Mouse (Mus musculus) cerebellum, adult 2 months (tissue): ENCODE measurements around the gene Slc38a8. TPM values are rescaled to one million over a fixed set of nuclear protein-coding genes. Genes with fewer than 3 reads are reported as not detected.

Experiments used
- DNase-seq, 2 experiments: peaks; one replicate each; pipeline ENCODE4 v3.0.0; 2021
- H3K27ac ChIP-seq: fragments of 200-500 bp; 2 replicates; pipeline ENCODE4 v1.5.1; 2012; ENCODE audit warnings: low read length, control low read depth, inconsistent platforms; ENCODE audit not compliant: insufficient read depth
- H3K27me3 ChIP-seq: fragments of 200-500 bp; 2 replicates; pipeline ENCODE4 v1.6.1; 2012; ENCODE audit warnings: inconsistent platforms, mild to moderate bottlenecking, low read length, moderate library complexity; ENCODE audit not compliant: control insufficient read depth, insufficient read depth
- H3K4me1 ChIP-seq: fragments of 200-500 bp; 2 replicates; pipeline ENCODE4 v1.6.1; 2011; ENCODE audit warnings: low read length; ENCODE audit not compliant: control insufficient read depth, insufficient read depth
- H3K4me3 ChIP-seq: fragments of 200-500 bp; replicated peaks from 2 replicates; pipeline ENCODE3; 2011; ENCODE audit warnings: mild to moderate bottlenecking, low read depth, low read length, control low read depth; ENCODE audit not compliant: insufficient read depth
- CTCF ChIP-seq: fragments of 200-500 bp; IDR thresholded peaks from 2 replicates; pipeline ENCODE4 v1.5.1; 2011; ENCODE audit warnings: low read depth, mild to moderate bottlenecking, control low read depth, low read length, moderate library complexity, borderline replicate concordance; ENCODE audit not compliant: insufficient read depth
- POLR2A ChIP-seq: fragments of 200-500 bp; IDR thresholded peaks from 2 replicates; pipeline ENCODE4 v1.6.1; 2011; ENCODE audit warnings: low read length, control low read depth, borderline replicate concordance; ENCODE audit not compliant: insufficient read depth
- WGBS: fragments of 180-500 bp; shearing (Covaris S2); methylation state at CpG from one replicate; pipeline ENCODE4 v1.1.7; 2018; 5-methylcytosine and 5-hydroxymethylcytosine counted together
- polyA plus RNA-seq: library from polyadenylated mRNA; depleted of rRNA; stranded (reverse); fragments of >200 nt; gene quantifications from 2 replicates; pipeline ENCODE4 v1.2.3, GENCODE M21; 2012; rRNA removed

Slc38a8 gene
- polyA plus RNA-seq = 0.29 and 0.30 TPM in 2 replicates

DNA sequence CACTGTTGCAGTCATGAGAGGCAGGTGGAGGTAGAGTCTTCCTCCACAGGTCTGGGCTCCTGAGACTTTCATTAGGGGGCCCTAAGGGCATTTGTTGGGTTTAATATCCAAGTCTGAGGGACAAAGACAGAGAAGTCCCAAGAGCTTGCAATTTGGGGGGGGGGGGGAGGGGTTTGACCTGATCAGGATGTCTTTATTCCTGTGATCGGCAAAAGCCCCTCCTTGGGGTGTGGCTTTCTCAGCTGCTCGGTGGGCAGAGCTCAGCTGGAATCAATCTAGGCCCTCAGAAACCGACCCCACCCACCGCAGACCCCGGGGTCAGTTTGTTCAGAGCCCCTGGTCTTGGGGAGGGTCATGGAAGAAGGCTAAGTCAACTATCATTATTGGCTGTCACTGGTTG is at the start of gene Slc38a8:
TSS of gene Slc38a8 (minus strand) at position 101 of the 400 bp plus-strand sequence.
- Histone ChIP-seq H3K27ac (no peak within 1 kb of the TSS), H3K4me3 (no peak within 1 kb of the TSS), H3K4me1 (peaks cover 18% of the 10 kb centered on the region), H3K27me3 (no peaks in the 10 kb centered on the region)
- no peak for TF ChIP-seq POLR2A
- TF ChIP-seq CTCF = no peak
- 65% methylated on average over 5 of the region's 5 CpGs for WGBS
- DNase-seq = no peak

DNA sequence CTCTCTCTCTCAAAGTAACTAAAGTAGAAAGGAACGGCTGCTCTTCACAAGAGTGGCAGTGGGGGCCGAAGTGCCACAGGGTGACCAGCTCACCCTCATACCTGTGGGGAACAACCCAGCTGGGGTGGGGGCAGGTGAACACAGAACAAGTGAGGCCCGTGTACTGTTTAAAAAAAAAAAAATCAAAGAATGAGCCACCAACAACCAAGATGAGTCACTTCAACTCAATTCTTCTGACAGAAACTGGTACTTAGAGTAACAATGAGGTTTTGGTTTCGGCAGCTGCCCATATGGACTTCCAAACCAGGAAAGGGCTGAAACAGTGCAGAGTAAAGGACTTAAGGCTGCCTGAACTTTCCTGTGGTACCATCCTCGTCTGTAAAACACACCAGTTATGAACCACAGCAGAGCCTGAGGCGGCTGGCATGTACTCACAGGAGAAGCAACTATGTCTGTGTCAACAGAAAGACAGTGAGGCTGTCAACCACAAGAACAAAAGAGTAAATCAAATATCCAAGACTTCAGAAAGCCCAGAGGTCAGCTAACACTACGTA is 47.1 kb upstream of the Slc38a8 start:
- H3K4me3 ChIP-seq = no peak overlapping the region
- no peak for TF ChIP-seq CTCF
- no peak for TF ChIP-seq POLR2A
- peaks cover 6% of the 10 kb centered on the region for H3K4me1 ChIP-seq
- H3K27ac ChIP-seq = no peak overlapping the region
- 72% methylated on average over 7 of the region's 7 CpGs for WGBS
- H3K27me3 ChIP-seq = no peaks in the 10 kb centered on the region
- DNase-seq = no peak

DNA sequence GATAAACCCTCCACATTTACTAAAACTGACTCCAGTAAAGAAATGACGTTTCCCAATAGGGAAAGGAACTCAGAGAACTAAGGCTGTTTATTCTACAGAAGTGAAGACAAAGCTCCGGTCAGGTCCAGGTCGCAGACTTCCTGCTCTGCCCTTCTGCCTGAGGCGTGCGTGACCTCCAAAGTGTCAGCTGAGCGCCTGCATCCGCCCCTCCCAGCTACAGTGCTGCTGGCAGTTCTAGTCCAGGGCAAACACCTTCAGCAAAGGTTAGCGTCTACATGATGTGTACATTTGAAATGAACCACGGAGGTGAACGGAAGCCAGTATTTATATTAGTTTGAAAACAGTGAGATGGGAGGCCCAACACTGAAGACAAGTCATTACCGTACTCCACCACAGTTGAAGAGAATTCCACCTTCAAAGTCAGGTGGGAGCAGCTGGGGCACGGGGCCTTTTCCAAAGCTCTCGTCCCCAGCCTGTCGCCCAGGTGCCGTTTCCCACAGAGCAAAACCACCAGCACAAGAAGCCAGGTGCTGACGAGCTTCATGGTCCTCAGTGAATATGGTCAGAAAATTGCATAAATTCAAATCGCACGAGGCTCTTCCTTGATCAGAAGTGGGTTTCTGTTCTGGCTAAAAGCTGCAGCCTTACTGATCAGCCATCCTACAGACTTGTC is 45.7 kb upstream of the Slc38a8 start:
- TF ChIP-seq CTCF (no peak), POLR2A (no peak)
- Histone ChIP-seq H3K27ac (no peak overlapping the region), H3K27me3 (no peaks in the 10 kb centered on the region), H3K4me3 (no peak overlapping the region), H3K4me1 (peaks cover 6% of the 10 kb centered on the region)
- no peak for DNase-seq
- WGBS = 85% methylated on average over 18 of the region's 18 CpGs

DNA sequence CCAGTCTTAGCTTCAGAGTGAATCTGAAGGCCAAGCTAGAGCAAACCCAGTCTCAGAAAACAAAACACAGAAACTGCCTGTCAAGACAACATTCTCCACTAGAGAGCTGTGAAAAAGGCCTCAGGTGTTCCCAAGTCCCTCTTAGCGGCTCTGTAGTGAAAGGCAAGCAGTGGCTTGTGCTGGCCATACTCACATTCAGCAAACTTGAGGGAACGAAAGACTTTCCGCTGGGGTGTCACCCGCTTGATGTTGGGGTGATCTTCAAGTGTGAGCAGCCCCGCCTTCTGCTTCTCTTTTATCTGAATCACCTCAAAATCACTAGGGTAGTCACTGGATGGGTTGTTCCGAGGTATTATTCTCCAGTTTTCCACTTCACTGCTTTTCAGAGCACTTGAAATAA is 44.3 kb upstream of the Slc38a8 start:
- DNase-seq = no peak
- Histone ChIP-seq H3K27me3 (no peaks in the 10 kb centered on the region), H3K27ac (no peak overlapping the region), H3K4me3 (no peak overlapping the region), H3K4me1 (peaks cover 6% of the 10 kb centered on the region)
- no peak for TF ChIP-seq CTCF
- TF ChIP-seq POLR2A = no peak
- 95% methylated on average over 6 of the region's 6 CpGs for WGBS

DNA sequence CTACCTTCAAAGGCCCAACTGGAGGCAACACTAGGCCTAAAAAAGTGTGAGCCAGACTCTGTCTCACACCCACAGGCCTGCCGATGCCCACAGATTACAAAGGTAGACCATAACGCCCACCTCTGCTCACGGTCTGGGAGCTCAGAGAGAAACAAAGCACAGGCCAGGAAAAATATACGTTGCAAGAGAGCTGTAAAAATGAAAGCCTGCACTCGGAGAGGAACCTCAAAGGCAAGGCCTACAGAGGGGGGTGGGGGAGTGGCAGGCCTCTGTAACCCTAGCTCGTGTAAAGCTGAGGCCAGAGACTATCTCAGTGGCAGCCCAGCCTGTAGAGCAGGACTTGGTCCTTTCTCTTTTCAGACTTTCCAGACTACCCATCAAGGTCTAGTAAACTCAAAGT is 43.7 kb upstream of the Slc38a8 start:
- DNase-seq = no peak
- WGBS = 75% methylated on average over 6 of the region's 6 CpGs
- Histone ChIP-seq H3K4me1 (peaks cover 2% of the 10 kb centered on the region; the same call in 1 of the 2 replicates), H3K27me3 (no peaks in the 10 kb centered on the region), H3K4me3 (no peak overlapping the region), H3K27ac (no peak overlapping the region)
- no peak for TF ChIP-seq POLR2A
- no peak for TF ChIP-seq CTCF

DNA sequence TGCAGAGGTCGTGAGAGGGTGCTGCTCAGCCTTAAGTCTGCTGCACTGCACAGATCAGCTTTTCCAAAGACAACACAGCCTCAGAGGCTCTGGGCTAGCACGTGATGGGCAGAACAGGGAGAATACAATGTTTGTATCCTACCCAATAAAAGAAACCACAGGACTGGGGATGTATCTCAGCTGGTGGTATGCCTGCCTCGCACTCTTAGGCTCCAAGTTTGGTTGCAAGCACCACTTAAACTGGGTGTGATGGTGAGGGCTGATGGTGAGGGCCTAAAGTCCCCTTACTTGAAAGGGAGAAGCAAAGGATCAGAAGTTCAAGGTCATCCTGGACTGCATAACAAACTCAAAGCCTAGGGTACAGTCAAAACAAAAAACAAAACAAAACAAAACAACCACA is 43.1 kb upstream of the Slc38a8 start:
- Histone ChIP-seq H3K4me3 (no peak overlapping the region), H3K27ac (no peak overlapping the region), H3K4me1 (no peaks in the 10 kb centered on the region; the same call in 1 of the 2 replicates), H3K27me3 (no peaks in the 10 kb centered on the region)
- no peak for TF ChIP-seq POLR2A
- no peak for TF ChIP-seq CTCF
- WGBS = 74% methylated on average over 3 of the region's 3 CpGs
- DNase-seq = no peak

DNA sequence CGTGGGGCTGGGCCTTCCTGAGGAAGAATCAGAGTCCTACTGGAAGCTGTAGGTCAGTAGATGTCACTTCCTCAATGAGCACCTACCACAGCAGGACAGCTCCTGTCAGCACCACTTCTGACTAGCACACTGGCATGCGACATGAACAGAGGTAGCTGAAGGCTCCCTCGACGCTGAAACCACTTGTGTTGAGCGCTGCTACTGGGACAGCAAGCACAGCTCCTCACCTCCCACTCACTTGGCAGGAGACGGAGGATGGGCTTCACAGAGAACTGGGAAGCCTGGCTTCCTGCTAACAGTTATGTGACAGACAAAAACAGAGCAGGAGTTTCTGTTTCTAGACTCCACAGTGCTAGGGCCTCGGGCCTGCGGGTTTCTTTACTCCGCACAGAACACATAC is 30.5 kb upstream of the Slc38a8 start:
- Histone ChIP-seq H3K27ac (no peak overlapping the region), H3K4me3 (no peak overlapping the region), H3K4me1 (no peaks in the 10 kb centered on the region), H3K27me3 (no peaks in the 10 kb centered on the region)
- no peak for DNase-seq
- WGBS = 87% methylated on average over 9 of the region's 9 CpGs
- no peak for TF ChIP-seq CTCF
- no peak for TF ChIP-seq POLR2A

DNA sequence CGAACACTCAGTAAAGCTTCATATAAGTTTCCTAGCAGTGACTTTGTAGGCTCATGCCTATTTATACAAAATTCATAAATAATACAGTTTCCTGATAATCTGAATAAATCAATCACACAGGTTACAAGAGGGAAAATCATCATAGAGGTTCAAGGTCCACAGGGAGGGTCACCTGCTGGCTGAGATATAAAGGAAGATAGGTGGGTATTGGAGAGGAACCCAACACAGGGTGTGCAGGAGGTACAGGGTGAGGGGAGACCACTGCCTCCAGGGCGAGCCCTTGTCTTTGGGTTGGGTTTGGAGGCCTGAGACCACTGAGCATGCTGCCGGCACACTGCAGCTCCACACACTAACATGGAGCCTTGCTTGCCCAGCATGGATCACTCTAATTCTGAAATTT is 29.9 kb upstream of the Slc38a8 start:
- Histone ChIP-seq H3K4me3 (no peak overlapping the region), H3K4me1 (no peaks in the 10 kb centered on the region), H3K27me3 (no peaks in the 10 kb centered on the region), H3K27ac (no peak overlapping the region)
- 93% methylated on average over 3 of the region's 3 CpGs for WGBS
- TF ChIP-seq CTCF (no peak), POLR2A (no peak)
- DNase-seq = no peak
